Mouse (Mus musculus): ENCODE measurements around the gene Ulk4. TPM values are rescaled to one million over a fixed set of nuclear protein-coding genes. Genes with fewer than 3 reads are reported as not detected.

The Ulk4 gene
- total RNA-seq, 2 experiments from 2014 or later, result 8.1 to 8.8 TPM

DNA sequence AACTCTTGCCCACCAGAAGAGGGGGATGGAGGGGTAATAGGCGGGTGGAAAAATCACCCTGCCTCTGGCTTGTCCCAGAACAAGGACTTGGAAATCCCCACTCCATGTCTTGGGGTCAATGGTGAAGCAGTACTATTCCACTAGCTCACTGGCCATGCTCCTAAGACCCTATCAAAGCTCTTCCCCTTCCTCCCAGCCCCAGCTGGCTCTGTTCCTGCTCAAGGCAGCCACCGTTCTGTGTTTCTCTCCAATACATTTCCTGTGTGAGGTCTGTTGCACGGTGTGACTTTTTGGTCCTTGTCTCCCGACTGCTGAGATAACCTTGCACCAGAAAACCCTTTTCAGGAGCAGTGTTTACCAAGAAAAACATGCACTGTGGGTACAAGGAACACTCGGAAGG is 155.0 kb downstream of the Ulk4 start:
- no peak for DNase-seq (ENCODE audit: low spot score in 2 of 2)

DNA sequence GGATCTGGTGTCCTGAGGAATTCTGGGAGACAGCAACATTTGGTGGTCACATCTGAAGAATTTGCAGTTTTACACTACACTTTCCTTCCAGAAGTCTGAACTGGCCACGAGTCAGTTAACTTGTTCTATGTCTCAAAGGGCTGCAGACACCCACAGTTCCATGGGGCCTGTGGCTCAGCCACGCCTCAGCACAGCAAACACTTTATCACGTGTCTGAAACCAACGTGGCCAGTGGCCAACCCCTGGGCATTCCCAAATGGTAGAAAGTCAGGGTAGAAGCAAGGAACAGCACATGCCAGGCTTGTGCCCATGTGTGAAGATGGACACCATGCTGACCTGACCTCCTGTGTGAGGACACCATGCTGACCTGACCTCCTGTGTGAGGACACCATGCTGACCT is 159.1 kb downstream of the Ulk4 start:
- DNase-seq (ENCODE audit: low spot score in 2 of 2), result no peak

DNA sequence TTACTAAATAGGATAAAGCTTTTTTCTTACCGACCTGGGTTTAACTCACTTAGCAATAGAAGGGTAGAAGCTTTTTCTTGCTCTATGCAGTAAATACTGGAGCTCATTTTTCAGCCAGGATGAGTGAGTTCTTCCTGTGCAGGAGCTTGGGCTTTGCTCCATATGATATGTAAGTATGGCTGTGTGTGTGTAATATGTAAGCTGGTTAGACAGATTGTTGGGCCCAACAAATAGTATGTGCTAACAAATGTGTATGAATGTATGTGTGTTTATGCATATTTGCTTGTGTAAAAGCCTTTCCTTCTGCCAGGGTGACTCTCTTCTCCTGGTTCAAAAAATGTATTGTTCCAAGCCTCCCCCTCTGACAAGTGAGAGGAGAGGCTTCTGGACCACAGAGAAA is 164.9 kb downstream of the Ulk4 start:
- no peak for DNase-seq (ENCODE audit: low spot score in 2 of 2)

DNA sequence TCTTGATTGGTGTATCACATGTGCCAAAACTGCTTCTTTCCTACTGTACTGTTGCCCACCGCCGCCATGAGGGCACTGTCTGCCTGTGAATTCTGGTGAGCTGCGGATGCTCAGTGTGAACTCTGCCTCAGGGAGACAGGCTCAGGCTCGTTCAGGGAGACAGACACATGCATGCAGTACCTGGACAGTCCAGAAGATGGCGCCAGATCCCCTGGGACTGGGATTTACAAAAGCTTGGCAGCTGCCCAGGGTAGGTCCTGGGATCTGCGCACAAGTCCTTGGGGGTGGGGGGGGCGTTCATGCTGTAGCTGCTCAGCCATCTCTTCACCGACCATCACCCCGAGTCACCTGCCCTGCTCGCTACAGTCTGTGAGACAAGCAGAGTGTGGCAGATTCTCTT is 168.9 kb downstream of the Ulk4 start:
- DNase-seq (ENCODE audit: low spot score in 2 of 2), result peak; percentile 59 to 79

DNA sequence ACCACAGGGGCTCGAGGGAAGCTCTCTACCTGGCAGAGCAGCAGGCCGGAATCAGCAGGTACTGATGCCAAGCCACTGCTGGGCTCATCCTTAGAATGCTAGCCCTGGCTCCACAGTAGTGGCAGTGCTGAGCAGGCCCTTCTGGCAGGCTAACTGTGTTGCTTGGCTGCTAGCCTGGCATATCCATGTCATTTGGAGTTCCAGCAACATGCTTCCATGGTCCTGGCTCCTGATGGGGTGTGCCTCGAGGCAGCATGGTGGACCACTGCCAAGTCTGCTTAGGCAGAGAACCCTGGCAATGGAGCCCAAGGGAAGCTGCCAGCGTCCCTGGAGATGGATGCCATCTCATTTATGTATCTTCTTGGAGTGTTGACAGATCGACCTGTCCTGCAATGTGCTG is 169.4 kb downstream of the Ulk4 start:
- DNase-seq (ENCODE audit: low spot score in 2 of 2), result peak; percentile 40 to 43

DNA sequence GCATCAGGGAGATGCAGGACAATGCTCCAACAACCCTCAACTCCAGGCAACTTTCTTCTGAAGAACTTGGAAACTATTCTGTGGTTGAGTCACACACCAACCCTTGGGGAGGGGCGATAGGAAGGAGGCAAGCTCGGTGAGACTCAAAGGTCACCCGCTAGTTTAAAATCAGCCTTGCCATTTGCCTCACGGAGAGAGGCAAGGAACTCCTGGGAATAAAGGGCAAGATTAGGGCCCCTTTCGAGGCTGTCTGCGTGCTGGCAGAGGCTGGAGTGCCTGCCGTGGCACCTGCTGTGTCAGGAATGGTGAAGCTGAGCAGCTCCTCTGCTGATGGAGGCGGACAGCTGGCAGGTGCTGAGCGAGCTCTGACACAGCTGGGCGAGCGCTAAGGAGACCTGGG is 169.9 kb downstream of the Ulk4 start:
- DNase-seq (ENCODE audit: low spot score in 2 of 2), result no peak

DNA sequence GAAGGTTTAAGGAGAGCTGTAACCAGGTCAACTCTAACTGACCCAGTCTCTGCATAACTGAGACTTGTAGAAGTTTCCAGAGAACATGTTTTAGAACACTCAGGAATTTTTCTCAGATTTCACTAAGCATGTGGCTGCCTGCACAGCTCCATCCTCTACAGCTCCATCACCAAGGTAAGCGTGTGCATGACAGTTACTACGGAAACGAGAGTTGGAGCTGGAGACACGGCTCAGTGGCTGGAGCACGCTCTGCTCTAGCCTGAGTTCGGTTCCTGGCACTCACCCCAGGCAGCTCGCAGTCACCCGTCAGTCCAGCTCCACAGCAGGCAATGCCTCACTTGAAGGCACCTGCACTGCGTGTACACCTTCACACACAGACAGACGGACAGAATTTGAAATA is 175.5 kb downstream of the Ulk4 start:
- DNase-seq (ENCODE audit: low spot score in 2 of 2), result no peak

DNA sequence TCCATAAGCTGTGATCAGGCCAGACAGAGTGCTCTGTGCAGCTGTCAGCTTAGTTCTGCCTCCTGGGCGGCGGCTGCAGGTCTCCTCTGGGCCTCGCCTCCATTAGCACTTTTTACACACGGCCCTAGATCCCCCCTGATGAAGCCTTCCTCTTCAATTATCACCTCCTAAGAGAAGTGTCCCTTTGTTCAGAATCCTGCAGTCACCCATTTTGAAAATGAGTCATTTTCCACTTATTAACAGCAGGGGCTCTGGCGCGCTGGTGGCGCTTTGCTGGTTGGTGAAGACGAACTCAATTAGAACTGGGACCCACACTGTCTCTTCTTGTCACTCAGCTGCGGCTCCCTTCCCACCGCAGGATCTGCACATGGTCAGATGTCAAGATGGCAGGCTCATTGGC is 177.5 kb downstream of the Ulk4 start:
- no peak for DNase-seq (ENCODE audit: low spot score in 2 of 2)

DNA sequence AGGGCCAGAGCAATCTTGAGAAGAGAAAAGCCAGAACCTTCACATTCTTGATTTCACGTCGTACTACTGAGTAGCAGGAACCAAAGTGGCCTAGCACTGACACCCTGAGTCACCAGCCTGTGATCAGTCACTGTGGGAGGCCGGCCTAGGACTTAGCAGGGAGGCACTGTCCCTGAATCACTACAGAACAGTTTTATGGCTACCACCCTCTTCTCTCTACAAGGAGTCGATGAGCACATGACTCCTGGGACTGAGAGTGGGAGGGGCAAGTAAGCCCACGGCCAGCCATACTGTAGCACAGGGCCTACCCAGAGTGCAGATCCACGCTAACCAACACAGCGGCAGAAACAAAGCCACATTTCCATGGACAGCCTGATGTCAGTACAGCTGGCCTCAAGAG is 183.2 kb downstream of the Ulk4 start:
- DNase-seq (ENCODE audit: low spot score in 2 of 2), result no peak

DNA sequence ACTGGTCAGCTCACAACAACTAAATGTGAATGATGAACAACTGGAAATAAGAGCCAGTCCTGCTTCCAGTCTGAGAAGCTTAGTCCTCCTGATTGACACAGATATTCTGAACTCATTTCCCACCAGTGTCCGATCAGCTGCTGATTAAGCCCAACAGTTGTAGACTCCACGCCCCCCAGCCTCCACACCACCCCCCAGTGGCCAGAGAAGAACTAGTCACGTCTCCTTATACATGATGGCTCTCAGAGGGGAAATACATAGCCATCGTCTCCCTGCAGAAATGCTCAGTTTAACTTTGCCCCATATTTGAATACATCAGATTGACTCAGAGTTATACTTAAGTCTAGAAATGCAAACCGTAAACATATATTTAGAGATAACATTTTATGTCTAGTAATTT is 184.4 kb downstream of the Ulk4 start:
- DNase-seq (ENCODE audit: low spot score in 2 of 2), result no peak

DNA sequence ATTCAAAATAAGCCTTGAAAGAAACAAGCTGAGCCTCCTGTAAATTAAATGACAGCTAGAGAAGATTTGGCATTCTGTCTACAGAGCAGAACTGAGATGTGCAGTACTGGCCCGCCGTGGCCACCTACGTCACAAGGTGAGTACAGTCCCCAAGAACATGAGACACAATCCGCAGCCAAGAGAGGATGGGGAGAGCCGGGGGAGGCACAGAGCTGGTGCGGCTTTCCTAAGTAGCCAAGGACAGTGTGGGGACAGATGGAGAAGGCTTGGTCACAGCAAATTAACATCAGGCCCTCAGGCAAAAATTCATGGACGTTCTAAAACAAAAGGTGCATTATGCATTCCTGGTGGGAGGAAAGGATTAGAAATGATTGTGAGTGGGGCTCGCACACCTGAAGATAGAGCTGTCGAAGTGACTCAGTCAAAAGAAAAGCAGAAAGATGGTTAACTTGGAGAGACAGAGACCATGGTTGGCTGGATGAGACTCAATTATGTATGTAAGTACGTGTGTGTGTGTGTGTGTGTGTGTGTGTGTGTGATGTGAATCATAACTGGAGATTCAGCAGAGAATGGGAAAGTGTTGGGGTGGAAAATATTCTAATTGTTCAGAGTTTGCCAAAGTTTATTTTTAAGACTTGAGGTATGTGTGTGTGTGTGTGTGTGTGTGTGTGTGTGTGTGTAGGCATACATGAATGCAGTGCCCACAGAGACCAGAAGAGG is 185.8 kb downstream of the Ulk4 start:
- DNase-seq (ENCODE audit: low spot score in 2 of 2), result peak in 1 of 2 experiments; percentile 37

DNA sequence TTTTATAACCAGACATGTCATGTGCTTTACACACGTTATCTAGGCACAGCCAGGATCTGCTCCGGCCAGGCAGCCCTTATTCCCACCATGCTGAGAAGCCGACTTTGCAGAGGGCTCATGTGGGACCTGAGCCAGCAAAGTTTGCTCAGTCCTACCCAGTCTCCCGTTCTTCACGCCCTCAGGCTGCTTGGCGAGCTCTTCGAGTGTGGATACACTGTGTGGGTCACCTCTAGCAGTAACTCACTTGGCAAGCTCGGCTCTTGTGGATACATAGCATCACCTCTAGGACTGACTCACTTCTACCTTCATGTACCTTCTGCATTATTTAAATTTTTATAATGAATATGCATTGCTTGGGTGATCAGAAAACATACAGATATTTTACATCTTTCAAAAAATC is 189.3 kb downstream of the Ulk4 start:
- no peak for DNase-seq (ENCODE audit: low spot score in 2 of 2)

DNA sequence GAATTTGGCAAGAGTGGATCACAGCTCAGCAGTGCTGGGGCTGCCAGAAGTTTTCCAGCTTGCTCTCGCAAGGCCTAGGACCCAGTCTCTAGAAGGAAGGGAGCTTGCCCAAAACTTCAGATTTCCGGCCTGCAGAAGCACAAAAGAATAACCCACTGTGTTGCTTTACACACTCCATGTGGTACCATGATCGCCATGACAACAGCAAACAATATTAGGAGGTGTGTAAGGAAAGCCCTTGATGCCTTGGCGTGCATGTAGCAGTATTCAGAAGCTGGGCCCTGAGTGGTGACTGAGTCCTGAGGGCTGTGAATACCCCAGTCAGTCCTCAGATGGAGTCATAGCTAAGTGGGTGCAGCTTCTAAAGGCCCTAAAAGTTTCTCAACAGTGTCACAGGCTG is 192.8 kb downstream of the Ulk4 start:
- no peak for DNase-seq (ENCODE audit: low spot score in 2 of 2)

DNA sequence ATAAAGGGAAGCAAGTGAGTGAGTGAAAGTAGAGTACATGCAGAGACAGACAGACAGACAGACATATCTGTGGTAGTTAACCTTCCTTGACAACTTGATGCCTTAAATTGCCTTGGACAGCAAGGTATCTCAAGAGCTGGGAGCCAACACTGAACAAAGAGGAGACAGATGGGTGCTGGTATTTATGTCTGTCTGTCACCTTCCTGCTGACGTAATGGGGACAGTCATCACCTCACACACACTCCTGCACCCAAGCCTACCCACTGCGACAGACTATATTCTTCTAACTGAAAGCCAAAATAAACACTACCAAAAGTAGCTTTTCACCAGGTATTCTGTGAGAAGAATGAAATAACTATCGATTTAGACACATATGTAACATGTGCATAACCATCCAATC is 196.2 kb downstream of the Ulk4 start:
- no peak for DNase-seq (ENCODE audit: low spot score in 2 of 2)

DNA sequence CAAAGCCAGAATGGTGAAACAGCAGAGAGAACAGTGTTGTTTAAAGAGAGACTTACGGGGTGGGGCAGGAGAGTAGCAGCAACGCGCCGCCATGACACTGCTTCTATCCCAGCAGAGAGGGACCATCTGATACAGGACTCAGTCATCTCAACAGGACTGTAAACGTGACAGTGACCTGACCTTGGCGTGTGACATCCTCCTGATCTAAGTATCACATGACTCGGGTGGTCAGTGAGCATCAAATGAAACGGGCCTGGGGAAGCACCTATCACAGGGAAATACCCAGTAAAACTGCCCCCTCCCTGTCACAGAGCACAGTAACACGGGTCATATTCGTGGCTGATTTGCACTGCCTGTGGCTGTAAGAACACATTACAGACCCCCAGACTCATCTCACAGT is 196.6 kb downstream of the Ulk4 start:
- DNase-seq (ENCODE audit: low spot score in 2 of 2), result no peak

DNA sequence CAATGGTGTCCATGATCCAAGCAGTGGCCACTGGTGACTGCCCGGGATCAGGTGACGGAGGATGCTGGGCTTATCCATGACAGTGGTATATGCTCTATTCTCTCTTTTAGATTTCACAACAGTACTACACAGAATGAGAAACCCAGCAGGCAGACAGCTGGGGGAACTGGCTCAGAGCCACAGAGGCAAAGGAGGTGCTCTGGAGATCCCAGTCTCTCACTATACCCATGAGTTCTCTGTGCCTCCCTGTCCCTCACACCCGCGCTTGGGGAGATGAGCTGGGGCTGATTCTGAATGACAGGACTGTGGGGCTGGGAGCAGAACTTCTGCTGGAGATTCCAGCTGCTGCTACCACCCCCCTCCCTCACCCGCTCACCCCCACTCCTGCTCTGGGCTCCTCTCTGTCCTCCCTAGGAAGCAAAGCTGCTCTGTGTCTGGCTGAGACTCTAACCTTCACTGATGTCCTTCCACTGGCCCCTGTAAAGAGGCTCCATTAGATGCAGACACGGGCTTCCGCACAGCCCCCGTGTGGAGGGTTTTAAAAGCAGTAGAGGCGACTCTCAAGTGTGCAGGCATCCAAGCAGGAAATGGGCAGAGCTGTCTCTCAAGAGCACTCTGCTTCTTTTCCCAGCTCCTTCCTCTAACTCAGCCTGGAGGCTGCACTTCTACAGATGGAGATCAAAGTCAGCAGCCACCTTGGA is 197.5 kb downstream of the Ulk4 start:
- peak; percentile 37 to 57 for DNase-seq (ENCODE audit: low spot score in 2 of 2)

DNA sequence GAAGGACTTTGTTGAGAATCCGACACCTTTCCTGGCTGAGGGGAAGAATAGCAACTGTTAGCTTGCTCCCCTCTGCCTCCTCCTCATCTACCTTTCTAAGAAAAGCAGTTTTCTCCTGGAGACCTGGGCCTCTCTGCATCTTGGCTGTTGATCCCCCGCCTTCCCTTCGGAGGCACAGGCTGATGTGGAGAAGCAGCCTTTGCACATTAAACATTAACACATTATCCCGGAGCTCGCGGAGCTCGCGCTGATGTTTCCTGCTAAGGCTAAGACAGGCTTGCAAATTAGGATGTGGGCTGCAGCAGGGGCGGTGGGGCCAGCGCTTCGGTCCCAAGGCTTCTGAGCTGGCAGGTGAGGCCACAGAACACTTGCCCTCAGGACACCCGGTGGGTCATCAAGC is 200.7 kb downstream of the Ulk4 start:
- DNase-seq (ENCODE audit: low spot score in 2 of 2), result peak in 1 of 2 experiments; percentile 37

DNA sequence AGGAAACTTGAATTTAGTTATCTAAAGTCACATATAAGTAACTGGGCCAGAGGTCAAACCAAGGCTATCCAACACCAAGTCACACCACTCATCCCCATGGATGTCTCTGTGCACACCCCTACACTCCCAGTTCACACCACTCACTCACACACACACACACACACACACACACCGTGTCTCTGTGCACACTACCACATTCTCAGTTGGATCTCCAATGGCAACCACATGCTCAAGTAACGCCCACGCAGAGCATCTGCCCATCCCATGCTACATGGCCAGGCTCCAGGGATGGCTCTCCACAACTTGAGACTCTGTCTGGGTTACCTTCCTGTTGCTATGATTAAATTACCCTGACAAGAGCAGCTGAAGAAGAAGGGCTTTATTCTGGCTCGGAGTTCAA is 201.8 kb downstream of the Ulk4 start:
- DNase-seq (ENCODE audit: low spot score in 2 of 2), result peak; percentile 82 to 84

DNA sequence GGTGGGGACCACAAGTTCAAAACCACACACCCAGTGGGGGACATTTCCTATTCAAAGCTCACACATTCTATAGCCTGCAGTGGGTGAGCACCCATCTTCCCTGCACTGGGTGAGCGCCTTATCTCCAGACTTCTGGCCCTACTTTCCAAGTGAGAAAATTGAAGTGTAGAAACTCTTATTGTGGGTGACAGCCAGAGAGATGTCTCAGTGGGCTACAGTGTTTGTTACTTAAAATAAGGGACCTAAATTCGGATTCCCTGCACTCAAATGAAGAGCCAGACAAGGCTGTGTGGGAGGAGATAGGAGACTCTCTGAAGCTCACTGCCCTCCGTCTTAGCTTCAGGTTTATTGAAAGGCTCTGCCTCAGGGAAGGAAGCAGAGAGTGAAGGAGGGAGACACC is 202.3 kb downstream of the Ulk4 start:
- peak in 1 of 2 experiments; percentile 41 for DNase-seq (ENCODE audit: low spot score in 2 of 2)

DNA sequence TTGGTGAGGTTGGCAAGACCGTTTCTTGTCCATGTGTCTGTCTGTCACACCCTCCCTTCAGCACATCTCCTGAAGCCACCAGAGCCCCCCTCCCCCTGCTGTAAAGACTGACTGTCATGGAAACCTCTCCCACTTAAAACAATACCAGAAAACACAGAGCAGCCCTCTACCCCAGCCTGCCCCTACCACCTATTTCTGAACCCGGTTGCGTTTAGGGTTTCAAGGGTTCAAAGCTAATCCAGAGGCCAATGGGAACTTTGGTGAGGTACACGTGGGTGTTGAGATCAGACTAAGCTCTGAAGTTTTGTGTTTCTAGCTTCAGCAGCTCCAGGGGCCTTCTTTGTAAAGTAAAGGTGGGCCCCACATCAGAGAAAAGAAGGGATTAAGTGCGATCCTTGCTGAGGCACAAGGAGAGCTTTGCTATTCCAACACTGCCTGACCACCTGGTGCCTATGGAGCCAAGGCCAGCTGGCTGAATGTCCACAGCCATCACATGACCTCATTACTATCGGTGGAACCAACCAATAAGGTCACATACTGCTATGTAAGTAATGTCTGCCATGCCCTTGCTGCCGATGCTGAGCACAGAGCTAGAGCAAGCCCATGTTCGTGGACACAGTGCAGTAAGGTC is 204.8 kb downstream of the Ulk4 start:
- DNase-seq (ENCODE audit: low spot score in 2 of 2), result no peak

DNA sequence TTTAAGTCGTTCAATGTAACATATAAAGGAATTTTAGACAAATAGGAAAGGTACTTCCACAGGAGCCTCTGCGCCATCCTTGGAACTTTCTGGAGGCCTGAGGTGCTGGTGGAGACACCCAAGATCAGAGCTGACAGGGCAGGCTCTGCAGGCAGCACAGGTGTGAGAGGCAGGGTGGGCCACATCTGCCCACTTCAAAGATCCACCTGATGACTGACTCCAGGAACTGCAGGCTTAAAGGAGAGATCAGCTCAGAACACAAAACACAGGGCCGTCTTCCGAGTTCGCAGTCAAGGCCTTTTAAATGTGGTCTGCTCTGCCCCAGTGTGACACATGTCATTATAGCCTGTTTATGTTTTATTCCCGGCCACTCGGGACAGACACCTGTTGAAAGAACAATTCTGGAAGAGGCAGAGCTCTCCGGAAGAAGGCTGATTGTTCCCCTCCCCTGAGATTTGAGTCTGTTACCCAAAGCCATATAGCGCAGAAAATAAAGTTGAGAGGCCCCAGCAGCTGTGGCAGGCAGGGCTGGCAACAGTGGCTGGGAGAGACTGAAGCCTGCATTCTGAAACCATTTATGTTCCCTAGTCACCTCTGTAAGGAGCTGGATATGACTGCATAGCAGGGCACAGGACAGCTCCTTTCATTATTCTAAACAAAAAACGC is 205.4 kb downstream of the Ulk4 start:
- DNase-seq (ENCODE audit: low spot score in 2 of 2), result no peak

DNA sequence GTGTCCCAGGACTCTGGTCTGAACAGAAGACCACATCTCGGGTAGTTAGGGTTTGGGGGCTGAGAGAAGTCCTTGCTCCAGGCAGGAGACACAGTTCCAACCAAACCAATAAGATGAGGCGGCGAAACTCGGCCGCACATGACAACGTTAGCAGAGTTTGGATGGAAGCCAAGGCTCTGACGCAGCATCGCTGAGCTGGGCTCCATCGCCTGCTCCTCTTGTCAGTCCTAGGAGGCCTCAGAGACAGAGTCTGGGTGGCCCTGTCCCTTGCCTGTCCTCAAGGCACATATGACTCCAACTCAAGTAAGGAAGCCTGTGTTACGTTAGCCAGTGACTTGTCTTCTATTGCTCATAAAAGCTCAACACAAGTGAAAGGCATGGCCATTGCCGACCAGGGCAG is 205.9 kb downstream of the Ulk4 start:
- DNase-seq (ENCODE audit: low spot score in 2 of 2), result no peak

Measured in left cerebral cortex, adult 18-20 months (tissue).